Mouse (Mus musculus): ENCODE measurements around the gene Ly6g6c.

DNA sequence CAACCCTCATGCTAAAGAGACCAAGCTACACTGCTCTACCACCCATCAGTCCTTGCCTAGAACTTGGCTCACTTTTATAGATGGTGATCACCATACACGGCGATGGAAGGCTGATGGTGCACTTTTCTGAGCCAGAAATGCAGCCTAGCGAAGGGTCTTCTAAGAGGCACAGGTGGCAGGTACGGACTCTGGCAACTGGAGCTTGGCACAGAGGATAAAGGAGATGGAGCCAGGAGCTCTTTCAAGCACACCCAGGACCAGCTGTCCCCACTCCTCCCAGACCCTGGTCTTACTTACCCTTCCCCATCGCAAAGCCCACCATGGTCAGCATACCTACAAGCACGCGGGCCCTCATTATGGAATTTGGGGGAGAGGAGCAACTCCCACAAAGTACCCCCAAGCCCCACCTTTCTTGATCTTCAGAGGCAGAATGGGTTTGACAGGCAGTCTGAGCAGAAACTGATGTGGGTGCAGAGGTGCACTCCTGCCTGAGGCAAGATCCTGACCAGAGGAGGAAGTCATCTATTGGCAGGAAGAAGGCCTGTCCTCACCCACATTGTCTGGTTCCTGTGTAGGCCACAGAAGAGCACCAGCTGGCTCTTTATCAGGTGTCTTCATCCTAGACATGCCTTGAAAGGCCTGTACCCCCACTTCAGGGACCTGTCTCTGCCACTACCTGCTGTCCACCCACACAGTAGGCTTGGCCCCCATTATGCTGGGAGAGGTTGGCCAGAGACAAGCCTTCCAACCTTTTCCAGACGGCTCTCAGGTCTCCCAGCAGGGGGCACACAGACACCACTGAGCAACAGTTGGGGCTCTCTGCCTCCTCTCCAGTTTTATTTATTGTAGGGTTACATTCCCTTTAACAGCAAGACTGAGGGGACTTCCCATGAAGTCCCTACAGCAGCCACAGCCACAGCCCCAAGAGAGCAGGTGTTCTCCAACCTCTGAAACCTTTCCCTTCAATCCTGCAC, 50.1 kb downstream of the Ly6g6c start, which contains the start of gene Ly6g5b:
- TF ChIP-seq POLR2A (IDR thresholded peaks at IDR 0.05; ENCODE audit: insufficient read length, low read depth) (no peak), E2F4 (IDR thresholded peaks at IDR 0.05; ENCODE audit: insufficient read depth) (no peak), MYOD1 (IDR thresholded peaks at IDR 0.05; ENCODE audit: control insufficient read depth in 1 of 3, insufficient read length in 2 of 3, low read depth in 2 of 3) (no peak), USF1 (IDR thresholded peaks at IDR 0.05; ENCODE audit: low read depth) (no peak), MYOG (IDR thresholded peaks at IDR 0.05; ENCODE audit: control insufficient read depth in 1 of 3, insufficient read depth in 1 of 3, insufficient read length in 2 of 3, low read depth in 2 of 3) (no peak)

Data from myocyte (in vitro differentiated cells).